22 mouse cellular contexts compared by ENCODE assay signal in genomic region chr5:108226159-108226558, GRCm38 (mm10). TPM values are rescaled to one million over a fixed set of nuclear protein-coding genes. Genes with fewer than 3 reads are reported as not detected.
A peak's percentile ranks its signal among the peaks of the same experiment; 100 is the strongest.
DNase-seq lines count a peak whose midpoint lies in the region; ATAC-seq and TF ChIP-seq lines count a peak whose summit lies in the region.
"Had no signal": no experiment of that assay in that cellular context is flagged by ENCODE, and none has a peak within 500 bp of the region (broad histone marks: within the 10 kb centered on the region; RNA-seq: fewer than 3 reads in every experiment).

No protein-coding gene starts in this region.

- H3K4me3 ChIP-seq in kidney, adult 2 months (ENCODE audit: insufficient read depth, low read depth, low read length): no peak overlapping the region
- no peak overlapping the region for H3K4me3 ChIP-seq in kidney, embryonic 15.5 days (replicated peaks)
- H3K4me3 ChIP-seq in liver, postnatal 0 days (ENCODE audit: low read depth, low read length): no peak overlapping the region
- H3K4me3 ChIP-seq in liver, embryonic 11.5 days (ENCODE audit: low read depth, low read length): no peak overlapping the region
- H3K4me3 ChIP-seq: embryonic facial prominence, embryonic 13.5 days; embryonic facial prominence, embryonic 15.5 days; erythroblast, embryonic 14.5 days; forebrain, embryonic 10.5 days; forebrain, embryonic 12.5 days had no signal

- no peak overlapping the region for H3K9ac ChIP-seq in kidney, embryonic 15.5 days
- no peak overlapping the region for H3K9ac ChIP-seq in liver, postnatal 0 days (replicated peaks)
- no peak overlapping the region for H3K9ac ChIP-seq in liver, embryonic 11.5 days (ENCODE audit: low read depth, low read length)
- H3K9ac ChIP-seq: embryonic facial prominence, embryonic 13.5 days; embryonic facial prominence, embryonic 15.5 days; forebrain, embryonic 12.5 days had no signal

- no peak for TF ChIP-seq EP300 in liver, postnatal 0 days (IDR thresholded peaks at IDR 0.05; ENCODE audit: low read depth)

- ATAC-seq in kidney, embryonic 15.5 days (replicated peaks; ENCODE audit: low FRiP score): no peak
- ATAC-seq in liver, postnatal 0 days: peak; percentile 73
- ATAC-seq in liver, embryonic 11.5 days (replicated peaks; ENCODE audit: low FRiP score): no peak
- ATAC-seq: forebrain, embryonic 14.5 days had no signal

- H3K27me3 ChIP-seq in kidney, adult 2 months (replicated peaks; ENCODE audit: control insufficient read depth, insufficient read depth, low read length): no peaks in the 10 kb centered on the region
- H3K27me3 ChIP-seq in kidney, embryonic 15.5 days: no peaks in the 10 kb centered on the region
- H3K27me3 ChIP-seq in liver, postnatal 0 days (ENCODE audit: insufficient read depth, low read length): no peaks in the 10 kb centered on the region
- H3K27me3 ChIP-seq in liver, embryonic 11.5 days (replicated peaks; ENCODE audit: control insufficient read depth, insufficient read depth, low read length): no peaks in the 10 kb centered on the region
- H3K27me3 ChIP-seq: embryonic facial prominence, embryonic 13.5 days; embryonic facial prominence, embryonic 15.5 days; forebrain, embryonic 12.5 days had no signal

- TF ChIP-seq POLR2A in kidney, adult 2 months (IDR thresholded peaks at IDR 0.05; ENCODE audit: low read depth, low read length): no peak

- TF ChIP-seq CTCF in kidney, adult 2 months (conservative IDR thresholded peaks at IDR 0.05; ENCODE audit: insufficient read depth, insufficient read length, low read depth, low read length): no peak
- TF ChIP-seq CTCF in liver, postnatal 0 days (IDR thresholded peaks at IDR 0.05; ENCODE audit: low read depth): no peak

- no peak overlapping the region for H3K4me2 ChIP-seq in kidney, embryonic 15.5 days
- no peak overlapping the region for H3K4me2 ChIP-seq in liver, postnatal 0 days (ENCODE audit: low read depth, low read length)
- no peak overlapping the region for H3K4me2 ChIP-seq in liver, embryonic 11.5 days
- H3K4me2 ChIP-seq: embryonic facial prominence, embryonic 13.5 days; embryonic facial prominence, embryonic 15.5 days; forebrain, embryonic 12.5 days had no signal

- H3K27ac ChIP-seq in kidney, adult 2 months (ENCODE audit: insufficient read depth, low read depth, low read length): no peak overlapping the region
- no peak overlapping the region for H3K27ac ChIP-seq in kidney, embryonic 15.5 days
- H3K27ac ChIP-seq in liver, postnatal 0 days (ENCODE audit: low read depth): no peak overlapping the region
- no peak overlapping the region for H3K27ac ChIP-seq in liver, embryonic 11.5 days (ENCODE audit: low read depth, low read length)
- H3K27ac ChIP-seq: embryonic facial prominence, embryonic 13.5 days; embryonic facial prominence, embryonic 15.5 days; forebrain, embryonic 10.5 days; forebrain, embryonic 12.5 days had no signal

- H3K9me3 ChIP-seq in kidney, embryonic 15.5 days (replicated peaks): no peaks in the 10 kb centered on the region
- no peaks in the 10 kb centered on the region for H3K9me3 ChIP-seq in liver, postnatal 0 days (ENCODE audit: low read length)
- H3K9me3 ChIP-seq in liver, embryonic 11.5 days (ENCODE audit: control insufficient read depth, low read length): no peaks in the 10 kb centered on the region
- H3K9me3 ChIP-seq: embryonic facial prominence, embryonic 13.5 days; embryonic facial prominence, embryonic 15.5 days; forebrain, embryonic 10.5 days; forebrain, embryonic 12.5 days had no signal

- no peaks in the 10 kb centered on the region for H3K36me3 ChIP-seq in kidney, adult 2 months (ENCODE audit: control insufficient read depth, insufficient read depth, low read length)
- H3K36me3 ChIP-seq in kidney, embryonic 15.5 days: no peaks in the 10 kb centered on the region
- H3K36me3 ChIP-seq in liver, postnatal 0 days (replicated peaks; ENCODE audit: insufficient read depth, low read length): no peaks in the 10 kb centered on the region
- H3K36me3 ChIP-seq in liver, embryonic 11.5 days (ENCODE audit: control insufficient read depth, insufficient read depth, low read length): no peaks in the 10 kb centered on the region
- H3K36me3 ChIP-seq: embryonic facial prominence, embryonic 13.5 days; embryonic facial prominence, embryonic 15.5 days; forebrain, embryonic 10.5 days; forebrain, embryonic 12.5 days had no signal

- peak; percentile 44 for DNase-seq in kidney, adult 2 months
- no peak for DNase-seq in kidney, postnatal 25 days
- peak; percentile 6 to 24 for DNase-seq in kidney, postnatal 36 days
- no peak for DNase-seq in liver, postnatal 0 days
- no peak for DNase-seq in liver, embryonic 11.5 days (ENCODE audit: low spot score)
- DNase-seq: adrenal gland, adult 2 months; adrenal gland, postnatal 10 days; adrenal gland, postnatal 25 days; cerebellum, adult 11 months; cerebellum, adult 18-20 months; cerebellum, adult 8-10 months; cerebellum, adult 9-11 months; cerebellum, postnatal 14 days; cerebellum, postnatal 36 days; embryo, embryonic 11 days had no signal

- H3K4me1 ChIP-seq in kidney, adult 2 months (ENCODE audit: control insufficient read depth, insufficient read depth, low read length): no peaks in the 10 kb centered on the region
- no peaks in the 10 kb centered on the region for H3K4me1 ChIP-seq in kidney, embryonic 15.5 days
- H3K4me1 ChIP-seq in liver, postnatal 0 days (ENCODE audit: insufficient read depth): no peaks in the 10 kb centered on the region
- no peaks in the 10 kb centered on the region for H3K4me1 ChIP-seq in liver, embryonic 11.5 days (replicated peaks; ENCODE audit: control insufficient read depth, insufficient read depth, low read length)
- H3K4me1 ChIP-seq: embryonic facial prominence, embryonic 13.5 days; embryonic facial prominence, embryonic 15.5 days; forebrain, embryonic 10.5 days; forebrain, embryonic 12.5 days had no signal

RNA-seq across cellular contexts. Expression of gene Dr1, which starts 42.5 kb away (rescaled TPM):
- 16.3 and 19.5 TPM in 2 replicates for polyA plus RNA-seq in kidney, adult 2 months (2012; rRNA removed)
- polyA plus RNA-seq in kidney, embryonic 15.5 days (2015; fragmentation: Nextera tagmentation; extraction: Ambion mirVana): 45.8 and 49.3 TPM in 2 replicates
- 16.1 and 17.5 TPM in 2 replicates for polyA plus RNA-seq in liver, postnatal 0 days (2015; fragmentation: Nextera tagmentation; extraction: Ambion mirVana)
- polyA plus RNA-seq in liver, embryonic 11.5 days (2014; fragmentation: Nextera tagmentation; extraction: Ambion mirVana): 57.0 and 60.2 TPM in 2 replicates

Comparison
In these comparisons a context has a peak if more than half of its experiments do, and no peak if none do; other contexts are left out.
1. DNase-seq: peak in kidney, adult 2 months (single experiment) and kidney, postnatal 36 days (2 of 2); none in kidney, postnatal 25 days (0 of 2), liver, postnatal 0 days (single experiment) and liver, embryonic 11.5 days (single experiment).